Mouse (Mus musculus): Measurements from ENCODE around the gene Sp2. TPM values are rescaled to one million over a fixed set of nuclear protein-coding genes. Genes with fewer than 3 reads are reported as not detected.

Sp2 gene
- polyA plus RNA-seq, 1 experiment from 2014 or later: 17.3 TPM

Other genes with a start within 250 kb of the Sp2 start
- 6.8 and 7.0 TPM in 2 replicates for gene Snx11, start 205.4 kb downstream of the Sp2 start, polyA plus RNA-seq (2014; fragmentation: Nextera tagmentation; extraction: Ambion mirVana)
- 50.7 and 60.0 TPM in 2 replicates for gene Cbx1, start 193.8 kb downstream of the Sp2 start, polyA plus RNA-seq (2014; fragmentation: Nextera tagmentation; extraction: Ambion mirVana)
- 36.5 and 44.0 TPM in 2 replicates for gene Nfe2l1, start 153.0 kb downstream of the Sp2 start, polyA plus RNA-seq (2014; fragmentation: Nextera tagmentation; extraction: Ambion mirVana)
- gene Copz2, start 133.1 kb downstream of the Sp2 start, polyA plus RNA-seq (2014; fragmentation: Nextera tagmentation; extraction: Ambion mirVana): 102 and 105 TPM in 2 replicates
- 52.5 and 60.2 TPM in 2 replicates for gene Cdk5rap3, start 66.5 kb downstream of the Sp2 start, polyA plus RNA-seq (2014; fragmentation: Nextera tagmentation; extraction: Ambion mirVana)
- 0.23 and 0.50 TPM in 2 replicates for gene Prr15l, start 54.9 kb downstream of the Sp2 start, polyA plus RNA-seq (2014; fragmentation: Nextera tagmentation; extraction: Ambion mirVana)
- 63.9 and 68.0 TPM in 2 replicates for gene Pnpo, start 39.0 kb downstream of the Sp2 start, polyA plus RNA-seq (2014; fragmentation: Nextera tagmentation; extraction: Ambion mirVana)
- 0.07 and 0.11 TPM in 2 replicates for gene Sp6, start 30.4 kb upstream of the Sp2 start, polyA plus RNA-seq (2014; fragmentation: Nextera tagmentation; extraction: Ambion mirVana)
- gene Scrn2, start 47.0 kb upstream of the Sp2 start, polyA plus RNA-seq (2014; fragmentation: Nextera tagmentation; extraction: Ambion mirVana): 13.9 and 16.6 TPM in 2 replicates
- gene Lrrc46, start 58.4 kb upstream of the Sp2 start, polyA plus RNA-seq (2014; fragmentation: Nextera tagmentation; extraction: Ambion mirVana): 0.59 and 0.93 TPM in 2 replicates
- gene Mrpl10, start 58.6 kb upstream of the Sp2 start, polyA plus RNA-seq (2014; fragmentation: Nextera tagmentation; extraction: Ambion mirVana): 83.9 and 87.2 TPM in 2 replicates
- 3.9 and 4.1 TPM in 2 replicates for gene Osbpl7, start 67.7 kb upstream of the Sp2 start, polyA plus RNA-seq (2014; fragmentation: Nextera tagmentation; extraction: Ambion mirVana)
- gene Tbx21, start 132.4 kb upstream of the Sp2 start, polyA plus RNA-seq (2014; fragmentation: Nextera tagmentation; extraction: Ambion mirVana): not detected in 2 replicates
- gene Tbkbp1, start 168.5 kb upstream of the Sp2 start, polyA plus RNA-seq (2014; fragmentation: Nextera tagmentation; extraction: Ambion mirVana): 5.7 and 6.8 TPM in 2 replicates
- 61.2 and 63.6 TPM in 2 replicates for gene Kpnb1, start 204.9 kb upstream of the Sp2 start, polyA plus RNA-seq (2014; fragmentation: Nextera tagmentation; extraction: Ambion mirVana)